Mouse (Mus musculus): ENCODE data around the gene Usp5.

- TF ChIP-seq GATA1 (IDR thresholded peaks at IDR 0.05; ENCODE audit: borderline replicate concordance, low read length) (no peak), FLI1 (IDR thresholded peaks at IDR 0.05; ENCODE audit: low read length) (no peak)
Observed at GRCm38 (mm10) chr6:124789519-124789918, 39.8 kb downstream of the Usp5 start.
